Mouse (Mus musculus) testis, postnatal 10 days (tissue): Measurements from ENCODE around the gene Ada.
"Not testable (repeated sequence)": the region's sequence is repeated elsewhere in the genome, so short reads cannot be mapped to it uniquely, and the experiment has no call there.

Experiments used
- DNase-seq: peaks from one replicate; pipeline ENCODE4 v3.0.0; 2021; ENCODE audit warnings: low spot score

Ada gene

DNA sequence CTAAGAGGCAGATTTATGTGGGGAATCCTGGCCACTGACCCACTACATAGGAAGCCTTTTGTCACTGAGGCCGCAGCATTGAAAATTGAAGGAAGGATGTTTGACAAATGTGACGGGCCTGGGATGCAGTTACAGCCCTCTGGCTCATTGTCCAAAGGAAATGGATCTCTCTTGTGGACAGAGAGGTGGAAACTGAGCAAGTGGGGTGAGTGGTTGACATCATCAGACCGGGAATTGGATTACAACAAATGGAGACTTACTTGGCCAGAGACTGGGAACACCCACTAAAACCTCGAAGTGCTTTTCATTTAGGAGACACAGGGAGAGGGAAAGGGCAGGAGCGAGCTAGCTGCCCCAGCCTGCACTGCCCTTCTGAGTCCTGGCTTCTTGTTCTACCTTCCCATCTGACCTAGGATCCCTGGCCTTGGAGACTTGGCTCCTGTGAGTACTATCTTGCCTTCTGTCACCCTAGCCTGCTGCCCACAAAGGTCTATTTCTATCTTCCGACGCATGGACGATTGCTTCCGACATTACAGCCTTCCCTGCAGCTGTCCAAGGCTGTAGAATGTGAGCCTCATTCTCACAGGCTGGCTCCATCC, 56.2 kb downstream of the Ada start:
- no peak for DNase-seq

DNA sequence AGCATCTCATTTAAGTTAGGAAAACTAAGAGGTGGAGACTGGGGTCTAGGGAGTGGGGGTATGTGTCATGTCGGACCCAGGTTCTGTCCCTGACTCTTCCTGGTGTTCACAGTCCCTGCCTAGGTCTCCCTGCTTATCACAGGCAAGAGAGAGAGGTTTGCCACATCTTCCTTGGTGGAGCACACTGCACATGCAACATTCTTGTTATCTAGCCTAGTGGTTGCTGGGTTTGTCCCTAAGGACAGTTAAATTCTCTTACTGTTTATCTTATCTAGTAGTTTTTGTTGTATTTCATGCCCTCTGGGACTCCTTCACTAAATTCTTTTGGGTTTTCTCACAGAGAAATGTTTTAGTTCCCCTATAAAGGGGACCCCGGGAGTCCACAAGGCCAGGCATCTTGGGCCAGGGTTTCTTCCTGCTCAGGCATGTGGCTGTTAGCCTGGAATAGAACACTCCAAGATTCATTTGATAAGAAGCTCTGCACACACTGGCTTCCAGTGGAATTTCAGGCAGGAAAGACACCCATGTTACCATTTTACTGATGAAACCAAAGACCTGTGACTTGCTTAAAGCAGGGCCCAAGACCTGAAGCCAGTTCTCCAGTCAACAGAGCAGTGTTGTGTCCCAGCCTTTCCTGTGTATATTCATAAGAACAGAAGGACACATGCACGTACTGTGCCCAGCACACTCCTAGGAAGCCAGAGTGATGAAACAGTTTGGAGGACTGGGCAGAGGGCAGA, 57.0 kb downstream of the Ada start:
- DNase-seq: no peak

DNA sequence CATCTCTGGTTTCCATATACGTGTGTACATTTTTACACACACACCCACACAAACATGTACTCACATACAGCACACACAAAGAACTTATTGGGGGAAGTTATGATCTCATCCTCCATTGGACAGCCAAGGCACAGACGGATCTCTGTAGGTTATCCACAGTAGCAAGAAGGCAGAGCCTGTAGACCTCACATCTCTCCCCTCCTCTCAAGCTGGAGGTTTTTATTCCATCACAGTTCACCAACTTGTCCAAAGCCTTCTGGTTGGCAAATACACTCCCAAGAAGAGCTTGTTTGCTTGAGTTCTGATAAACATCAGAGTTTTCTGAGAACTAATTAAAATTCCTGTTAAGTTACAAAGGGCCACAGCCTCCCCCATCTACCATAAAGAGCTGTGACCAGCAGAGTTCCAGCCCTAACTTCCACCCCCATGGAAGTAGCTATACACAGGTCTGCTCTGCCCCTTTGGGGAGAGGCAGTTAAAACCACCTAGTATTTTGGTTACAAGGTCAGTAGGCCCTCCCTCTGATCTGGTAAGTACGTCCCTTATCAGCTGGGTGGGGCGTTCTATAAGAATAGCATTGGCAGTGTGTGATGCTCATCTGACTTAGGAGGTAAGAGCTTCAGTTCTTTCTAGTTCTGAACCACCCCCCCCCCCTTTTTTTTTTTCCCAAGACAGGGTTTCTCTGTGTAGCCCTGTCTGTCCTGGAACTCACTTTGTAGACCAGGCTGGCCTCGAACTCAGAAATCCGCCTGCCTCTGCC, 58.0 kb downstream of the Ada start:
- no peak for DNase-seq

DNA sequence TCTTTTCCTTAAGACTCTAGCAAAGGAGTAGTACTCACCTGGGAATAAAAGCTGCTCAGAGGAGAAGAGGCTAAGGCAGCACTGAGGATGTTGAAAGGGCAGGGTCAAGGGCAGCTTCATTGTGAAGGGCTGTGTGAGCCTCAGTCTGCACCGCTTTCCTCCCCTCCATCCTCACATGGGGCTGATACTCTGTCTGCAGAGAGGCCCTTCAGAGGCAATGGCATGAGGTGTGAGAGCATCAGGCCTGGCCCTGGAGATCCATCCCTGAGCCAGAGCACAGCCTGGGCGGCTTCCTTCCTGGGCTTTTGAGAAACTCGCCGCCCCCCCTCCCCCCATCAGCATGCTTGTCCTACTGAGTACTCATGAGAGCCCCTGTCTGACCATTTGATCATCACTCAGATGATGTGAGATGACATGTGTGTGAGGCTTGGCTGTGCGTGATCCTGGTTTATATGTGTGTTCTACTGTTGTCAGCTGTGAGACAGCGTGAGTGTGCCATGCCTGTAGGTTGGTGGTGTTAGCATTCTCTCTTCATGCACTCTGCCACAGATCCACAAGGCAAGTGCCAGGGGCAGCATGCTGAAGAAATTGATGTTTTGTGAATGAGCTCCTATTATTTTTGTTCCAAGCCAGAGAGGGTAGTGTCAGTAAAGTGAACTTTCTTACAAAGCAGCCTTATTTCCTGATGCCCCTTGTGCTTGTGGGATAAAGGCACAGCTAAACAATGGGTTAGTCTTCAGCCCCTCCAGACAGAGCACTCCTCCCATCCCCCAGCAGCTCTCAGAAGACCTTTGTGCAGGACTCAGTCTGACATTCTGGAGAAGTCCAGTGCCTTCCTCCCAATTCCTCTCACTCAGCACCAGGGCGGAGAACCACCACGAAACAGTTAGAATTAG, 59.4 kb downstream of the Ada start:
- DNase-seq: no peak

DNA sequence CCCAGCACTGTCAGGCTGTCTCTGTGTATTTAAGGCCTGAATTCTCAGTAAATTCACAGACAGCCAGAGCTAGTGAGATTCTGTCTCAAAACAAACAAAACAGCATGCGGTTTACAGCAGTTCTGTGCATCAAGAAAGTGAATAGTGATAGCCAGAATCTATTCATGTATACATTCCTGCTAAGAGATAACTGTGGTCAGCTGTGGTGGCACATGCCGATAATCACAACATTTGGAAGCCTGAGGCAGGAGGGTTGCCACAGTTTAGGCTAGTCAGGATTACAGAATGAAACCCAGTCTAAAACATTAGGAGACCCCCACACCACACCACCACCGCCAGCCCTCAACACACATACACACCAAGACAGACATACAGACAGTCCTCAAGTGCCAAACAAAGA, 60.3 kb downstream of the Ada start:
- DNase-seq: no peak

- DNase-seq: not testable (repeated sequence)
These were observed 61.7 kb downstream of the Ada start for GRCm38 (mm10) chr2:163688377-163688776.

GRCm38 (mm10) chr2:163686886-163687285, 63.2 kb downstream of the Ada start:
- no peak for DNase-seq

DNA sequence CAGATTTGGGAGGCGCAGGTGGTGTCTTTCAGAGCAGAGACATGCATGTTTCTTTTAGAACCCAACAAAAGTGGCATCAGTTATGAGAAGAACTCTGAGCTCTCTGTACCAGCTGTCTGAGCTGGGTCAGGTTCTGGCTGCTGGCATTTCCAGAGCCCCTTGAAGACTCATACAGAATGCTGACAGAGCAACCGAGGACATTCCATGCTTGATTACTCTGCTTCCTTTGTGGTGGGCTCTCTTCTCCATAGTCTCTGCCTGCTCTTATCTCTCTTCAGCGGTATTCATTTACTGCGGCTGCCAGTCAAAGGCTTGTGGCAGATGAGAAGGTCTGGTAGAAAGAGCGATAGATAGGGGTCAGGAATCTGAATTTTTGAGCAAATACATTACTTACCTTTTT, 63.8 kb downstream of the Ada start:
- no peak for DNase-seq

DNA sequence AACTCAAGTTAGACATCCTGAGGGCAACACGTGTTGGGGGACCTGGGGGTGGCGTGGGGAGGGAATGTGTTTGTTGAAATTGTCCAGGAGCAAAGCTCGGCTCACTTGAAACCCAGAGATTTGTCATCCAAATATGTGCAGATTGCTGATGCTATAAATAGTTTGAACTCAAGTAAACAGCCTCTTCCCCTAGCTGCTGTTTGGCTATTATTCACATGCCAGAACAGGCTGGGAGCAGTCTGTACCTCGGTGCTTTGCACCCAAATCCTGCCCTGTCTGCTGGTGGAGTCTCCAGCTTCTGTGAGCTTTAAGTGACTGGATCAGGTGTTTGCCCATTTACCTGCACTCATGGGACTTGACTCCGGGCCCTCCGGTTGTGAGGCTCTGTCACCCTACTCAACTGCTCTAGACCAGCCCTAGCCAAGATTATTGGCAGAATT, 64.3 kb downstream of the Ada start:
- DNase-seq: no peak

DNA sequence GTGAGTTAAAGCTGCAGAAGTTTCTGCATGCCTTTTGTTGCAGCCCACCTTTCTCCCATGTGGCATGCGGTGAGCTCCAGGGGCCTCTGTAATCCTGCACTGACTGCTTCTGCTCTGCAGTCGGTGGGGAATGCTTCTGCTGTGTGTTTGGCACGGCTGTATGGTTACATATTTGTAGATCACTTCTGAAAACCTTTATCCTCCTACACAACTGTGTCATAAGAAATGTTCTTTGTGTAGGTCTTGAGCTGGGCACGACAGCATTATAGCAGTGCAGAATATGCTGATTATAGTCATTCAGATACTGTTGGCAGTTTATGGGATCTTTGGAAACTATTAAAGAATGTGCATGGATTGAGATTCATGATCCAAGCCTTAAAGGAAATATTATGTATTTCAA, 64.8 kb downstream of the Ada start:
- DNase-seq: no peak

GRCm38 (mm10) chr2:163682344-163682743, 67.7 kb downstream of the Ada start:
- no peak for DNase-seq

- no peak for DNase-seq
These were observed 73.3 kb downstream of the Ada start for GRCm38 (mm10) chr2:163676745-163677144.
